Mouse (Mus musculus): ENCODE measurements around the gene Itpr2.

GRCm38 (mm10) chr6:146072842-146073241, 429.2 kb downstream of the Itpr2 start:
- TF ChIP-seq CTCF (IDR thresholded peaks at IDR 0.05; ENCODE audit: low read depth), result no peak
- no peak for TF ChIP-seq EP300 (IDR thresholded peaks at IDR 0.05; ENCODE audit: low read depth)
